Mouse (Mus musculus): ENCODE measurements around the gene Peak1.

GRCm38 (mm10) chr9:56421991-56422390 is 4.1 kb upstream of the Peak1 start:
- no peak for TF ChIP-seq CTCF (conservative IDR thresholded peaks at IDR 0.05; ENCODE audit: low read length)
- TF ChIP-seq NANOG (IDR thresholded peaks at IDR 0.05; ENCODE audit: borderline replicate concordance, low read length): no peak

Data from E14TG2a.4 (cell line).